Mouse (Mus musculus): ENCODE results near the gene Ube3b. TPM values are rescaled to one million over a fixed set of nuclear protein-coding genes. Genes with fewer than 3 reads are reported as not detected.

Gene Ube3b
- polyA plus RNA-seq, 1 experiment from 2014 or later, result 43.6 TPM

- Histone ChIP-seq H3K27me3 (no peaks in the 10 kb centered on the region), H3K27ac (replicated peaks) (no peak overlapping the region), H3K9ac (no peak overlapping the region; the same call in 1 of the 2 replicates), H3K9me3 (replicated peaks) (no peaks in the 10 kb centered on the region), H3K4me1 (peaks cover 96% of the 10 kb centered on the region), H3K4me3 (replicated peaks) (no peak overlapping the region), H3K4me2 (replicated peaks) (no peak overlapping the region), H3K36me3 (peaks cover 35% of the 10 kb centered on the region)
- WGBS, result 85% methylated on average over 23 of the region's 23 CpGs
- ATAC-seq (ENCODE audit: insufficient number of reproducible peaks, low FRiP score, low TSS enrichment, low read depth), result no peak
Measured at GRCm38 (mm10) chr5:114374409-114375213, 5.8 kb upstream of the Ube3b start.

- 37% methylated on average over 10 of the region's 10 CpGs for WGBS
- Histone ChIP-seq H3K27ac (replicated peaks) (peak overlapping the region; percentile 88), H3K4me2 (replicated peaks) (peak overlapping the region; percentile 79), H3K27me3 (no peaks in the 10 kb centered on the region), H3K4me3 (replicated peaks) (peak overlapping the region; percentile 76), H3K9me3 (replicated peaks) (no peaks in the 10 kb centered on the region), H3K36me3 (peaks cover 23% of the 10 kb centered on the region), H3K4me1 (peaks cover 74% of the 10 kb centered on the region), H3K9ac (0 out of 2 replicates have a peak overlapping the region, but pooled peaks have one; percentile 77)
- no peak for ATAC-seq (ENCODE audit: insufficient number of reproducible peaks, low FRiP score, low TSS enrichment, low read depth)
Measured at GRCm38 (mm10) chr5:114378177-114378920, 2.1 kb upstream of the Ube3b start.

- ATAC-seq (ENCODE audit: insufficient number of reproducible peaks, low FRiP score, low TSS enrichment, low read depth), result no peak
- H3K27ac ChIP-seq (replicated peaks), result peak overlapping the region; percentile 88
- no peaks in the 10 kb centered on the region for H3K9me3 ChIP-seq (replicated peaks)
- H3K36me3 ChIP-seq, result peaks cover 18% of the 10 kb centered on the region
- peak overlapping the region; percentile 77; the same call in 1 of the 2 replicates for H3K9ac ChIP-seq
- peak overlapping the region; percentile 79 for H3K4me2 ChIP-seq (replicated peaks)
- H3K27me3 ChIP-seq, result no peaks in the 10 kb centered on the region
- H3K4me3 ChIP-seq (replicated peaks), result peak overlapping the region; percentile 76
- peaks cover 68% of the 10 kb centered on the region for H3K4me1 ChIP-seq
- 21% methylated on average over 6 of the region's 6 CpGs for WGBS
Measured at GRCm38 (mm10) chr5:114378936-114379335, 1.5 kb upstream of the Ube3b start.

- H3K9me3 ChIP-seq (replicated peaks), result no peaks in the 10 kb centered on the region
- peaks cover 17% of the 10 kb centered on the region for H3K36me3 ChIP-seq
- peak overlapping the region; percentile 88 for H3K27ac ChIP-seq (replicated peaks)
- peak overlapping the region; percentile 76 for H3K4me3 ChIP-seq (replicated peaks)
- H3K27me3 ChIP-seq, result no peaks in the 10 kb centered on the region
- ATAC-seq (ENCODE audit: insufficient number of reproducible peaks, low FRiP score, low TSS enrichment, low read depth), result peak; percentile 30; the same call in 1 of the 2 replicates
- peak overlapping the region; percentile 77 for H3K9ac ChIP-seq
- H3K4me1 ChIP-seq, result peaks cover 59% of the 10 kb centered on the region
- WGBS, result 1% methylated on average over 20 of the region's 20 CpGs
- H3K4me2 ChIP-seq (replicated peaks), result peak overlapping the region; percentile 79
Measured at GRCm38 (mm10) chr5:114379763-114380162, 644 bp upstream of the Ube3b start.

GRCm38 (mm10) chr5:114381013-114381351 is 575 bp downstream of the Ube3b start:
- Histone ChIP-seq H3K4me3 (replicated peaks) (peak overlapping the region; percentile 76), H3K27ac (replicated peaks) (peak overlapping the region; percentile 88), H3K9me3 (replicated peaks) (no peaks in the 10 kb centered on the region), H3K27me3 (no peaks in the 10 kb centered on the region), H3K36me3 (peaks cover 19% of the 10 kb centered on the region), H3K4me1 (peaks cover 47% of the 10 kb centered on the region), H3K4me2 (replicated peaks) (peak overlapping the region; percentile 79), H3K9ac (peak overlapping the region; percentile 97)
- WGBS, result under 1% methylated on average over 18 of the region's 18 CpGs
- ATAC-seq (ENCODE audit: insufficient number of reproducible peaks, low FRiP score, low TSS enrichment, low read depth), result no peak

GRCm38 (mm10) chr5:114383184-114383904 is 2.9 kb downstream of the Ube3b start:
- peaks cover 26% of the 10 kb centered on the region for H3K4me1 ChIP-seq
- no peaks in the 10 kb centered on the region for H3K9me3 ChIP-seq (replicated peaks)
- H3K27ac ChIP-seq (replicated peaks), result no peak overlapping the region
- no peak overlapping the region for H3K4me3 ChIP-seq (replicated peaks)
- 83% methylated on average over 9 of the region's 9 CpGs for WGBS
- H3K9ac ChIP-seq, result no peak overlapping the region
- H3K27me3 ChIP-seq, result no peaks in the 10 kb centered on the region
- ATAC-seq (ENCODE audit: insufficient number of reproducible peaks, low FRiP score, low TSS enrichment, low read depth), result no peak
- peaks cover 43% of the 10 kb centered on the region for H3K36me3 ChIP-seq
- H3K4me2 ChIP-seq (replicated peaks), result no peak overlapping the region

- Histone ChIP-seq H3K9ac (no peak overlapping the region), H3K4me2 (replicated peaks) (no peak overlapping the region), H3K9me3 (replicated peaks) (no peaks in the 10 kb centered on the region), H3K27ac (replicated peaks) (no peak overlapping the region), H3K4me3 (replicated peaks) (no peak overlapping the region), H3K27me3 (no peaks in the 10 kb centered on the region), H3K36me3 (peaks cover 54% of the 10 kb centered on the region), H3K4me1 (peaks cover 15% of the 10 kb centered on the region)
- ATAC-seq (ENCODE audit: insufficient number of reproducible peaks, low FRiP score, low TSS enrichment, low read depth), result no peak
- 89% methylated on average over 8 of the region's 8 CpGs for WGBS
Measured at GRCm38 (mm10) chr5:114384448-114384847, 4.0 kb downstream of the Ube3b start.

- ATAC-seq (ENCODE audit: insufficient number of reproducible peaks, low FRiP score, low TSS enrichment, low read depth), result no peak
- H3K9ac ChIP-seq, result no peak overlapping the region
- H3K4me1 ChIP-seq, result no peaks in the 10 kb centered on the region
- H3K9me3 ChIP-seq (replicated peaks), result no peaks in the 10 kb centered on the region
- H3K27me3 ChIP-seq, result no peaks in the 10 kb centered on the region
- peaks cover 91% of the 10 kb centered on the region for H3K36me3 ChIP-seq
- no peak overlapping the region for H3K4me2 ChIP-seq (replicated peaks)
- no peak overlapping the region for H3K4me3 ChIP-seq (replicated peaks)
- 68% methylated on average over 9 of the region's 9 CpGs for WGBS
- H3K27ac ChIP-seq (replicated peaks), result 0 out of 2 replicates have a peak overlapping the region, but pooled peaks have one; percentile 44
Measured at GRCm38 (mm10) chr5:114393169-114393568, 12.8 kb downstream of the Ube3b start.

- Histone ChIP-seq H3K4me1 (0 out of 2 replicates have a peak, but pooled peaks cover 4% of the 10 kb centered on the region), H3K27me3 (no peaks in the 10 kb centered on the region), H3K9ac (no peak overlapping the region), H3K9me3 (replicated peaks) (no peaks in the 10 kb centered on the region), H3K4me2 (replicated peaks) (no peak overlapping the region), H3K4me3 (replicated peaks) (no peak overlapping the region), H3K36me3 (peaks cover 100% of the 10 kb centered on the region), H3K27ac (replicated peaks) (no peak overlapping the region)
- 73% methylated on average over 14 of the region's 14 CpGs for WGBS
- ATAC-seq (ENCODE audit: insufficient number of reproducible peaks, low FRiP score, low TSS enrichment, low read depth), result no peak
Measured at GRCm38 (mm10) chr5:114406592-114406991, 26.2 kb downstream of the Ube3b start.

GRCm38 (mm10) chr5:114407269-114407668 is 26.9 kb downstream of the Ube3b start:
- no peak for ATAC-seq (ENCODE audit: insufficient number of reproducible peaks, low FRiP score, low TSS enrichment, low read depth)
- H3K4me1 ChIP-seq, result 0 out of 2 replicates have a peak, but pooled peaks cover 4% of the 10 kb centered on the region
- no peaks in the 10 kb centered on the region for H3K27me3 ChIP-seq
- H3K36me3 ChIP-seq, result peaks cover 100% of the 10 kb centered on the region
- no peak overlapping the region for H3K4me3 ChIP-seq (replicated peaks)
- H3K27ac ChIP-seq (replicated peaks), result no peak overlapping the region
- H3K9ac ChIP-seq, result no peak overlapping the region
- 82% methylated on average over 10 of the region's 10 CpGs for whole genome bisulfite sequencing
- H3K9me3 ChIP-seq (replicated peaks), result no peaks in the 10 kb centered on the region
- H3K4me2 ChIP-seq (replicated peaks), result no peak overlapping the region

GRCm38 (mm10) chr5:114407810-114408209 is 27.4 kb downstream of the Ube3b start:
- Histone ChIP-seq H3K4me1 (0 out of 2 replicates have a peak, but pooled peaks cover 4% of the 10 kb centered on the region), H3K4me2 (replicated peaks) (no peak overlapping the region), H3K4me3 (replicated peaks) (no peak overlapping the region), H3K9me3 (replicated peaks) (no peaks in the 10 kb centered on the region), H3K27ac (replicated peaks) (no peak overlapping the region), H3K36me3 (peaks cover 100% of the 10 kb centered on the region), H3K27me3 (no peaks in the 10 kb centered on the region), H3K9ac (no peak overlapping the region)
- no peak for ATAC-seq (ENCODE audit: insufficient number of reproducible peaks, low FRiP score, low TSS enrichment, low read depth)
- WGBS, result 82% methylated on average over 9 of the region's 9 CpGs

Measured in embryonic facial prominence, embryonic 15.5 days (tissue).